Mouse (Mus musculus): ENCODE measurements around the gene Rbp1. TPM values are rescaled to one million over a fixed set of nuclear protein-coding genes. Genes with fewer than 3 reads are reported as not detected.

Rbp1 gene
- polyA plus RNA-seq (2015; fragmentation: Nextera tagmentation; extraction: Ambion mirVana): 135 and 145 TPM in 2 replicates

DNA sequence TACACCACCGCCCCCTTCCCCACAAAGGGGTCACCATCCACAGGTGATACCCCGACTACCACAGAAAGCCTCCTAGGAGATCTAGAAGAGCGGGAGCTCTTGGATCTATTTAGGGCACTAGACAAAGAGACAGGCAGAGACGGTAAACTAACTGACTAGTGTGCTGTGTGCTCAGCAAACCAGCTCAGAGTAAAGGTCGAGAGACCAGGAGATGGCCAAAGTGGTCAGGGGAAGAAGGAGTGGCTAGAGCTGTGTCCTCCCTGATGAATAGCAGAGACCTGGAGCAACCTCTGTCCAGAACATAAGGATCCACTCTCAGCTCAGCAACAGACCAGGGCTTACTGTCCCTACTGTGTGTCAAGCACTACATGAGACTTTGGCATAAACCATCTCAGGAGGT, at the start of gene Rbp1:
Gene Rbp1, plus strand, starts transcription at position 306 of the 400 bp plus-strand sequence.
- H3K27me3 ChIP-seq: no peaks in the 10 kb centered on the region
- 0 out of 2 replicates have a peak within 1 kb of the TSS, but pooled peaks have one; percentile 83 for H3K9ac ChIP-seq
- WGBS: 87% methylated on average over 5 of the region's 5 CpGs
- H3K4me3 ChIP-seq: 0 out of 2 replicates have a peak within 1 kb of the TSS, but pooled peaks have one; percentile 60
- ATAC-seq (ENCODE audit: low read depth): no peak
- no peaks in the 10 kb centered on the region for H3K9me3 ChIP-seq
- H3K27ac ChIP-seq (replicated peaks): no peak within 1 kb of the TSS
- H3K36me3 ChIP-seq: no peaks in the 10 kb centered on the region
- H3K4me2 ChIP-seq: peak within 1 kb of the TSS; percentile 78
- H3K4me1 ChIP-seq (replicated peaks): peaks cover 41% of the 10 kb centered on the region

DNA sequence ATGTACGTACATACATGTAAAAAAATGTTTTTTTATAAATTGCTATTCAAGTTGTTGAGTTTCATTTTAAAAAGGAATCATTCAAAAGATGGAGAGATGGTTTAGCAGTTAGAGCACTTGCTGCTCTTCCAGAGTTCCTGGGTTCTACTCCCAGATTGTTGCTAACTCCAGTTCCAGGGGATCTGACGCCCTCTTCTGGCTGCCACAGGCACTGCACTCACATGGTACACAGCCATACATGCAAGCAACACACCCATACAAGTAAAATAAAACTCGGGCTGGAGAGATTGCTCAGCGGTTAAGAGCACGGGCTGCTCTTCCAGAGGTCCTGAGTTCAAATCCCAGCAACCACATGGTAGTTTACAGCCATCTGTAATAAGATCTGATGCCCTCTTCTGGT, 49.4 kb upstream of the Rbp1 start:
- Histone ChIP-seq H3K4me2 (no peak overlapping the region), H3K4me1 (replicated peaks) (peaks cover 20% of the 10 kb centered on the region), H3K36me3 (no peaks in the 10 kb centered on the region), H3K9ac (no peak overlapping the region), H3K4me3 (no peak overlapping the region), H3K27ac (replicated peaks) (no peak overlapping the region), H3K27me3 (peaks cover 8% of the 10 kb centered on the region), H3K9me3 (no peaks in the 10 kb centered on the region)
- no peak for ATAC-seq (ENCODE audit: low read depth)
- WGBS: 91% methylated on average over 5 of the region's 5 CpGs

DNA sequence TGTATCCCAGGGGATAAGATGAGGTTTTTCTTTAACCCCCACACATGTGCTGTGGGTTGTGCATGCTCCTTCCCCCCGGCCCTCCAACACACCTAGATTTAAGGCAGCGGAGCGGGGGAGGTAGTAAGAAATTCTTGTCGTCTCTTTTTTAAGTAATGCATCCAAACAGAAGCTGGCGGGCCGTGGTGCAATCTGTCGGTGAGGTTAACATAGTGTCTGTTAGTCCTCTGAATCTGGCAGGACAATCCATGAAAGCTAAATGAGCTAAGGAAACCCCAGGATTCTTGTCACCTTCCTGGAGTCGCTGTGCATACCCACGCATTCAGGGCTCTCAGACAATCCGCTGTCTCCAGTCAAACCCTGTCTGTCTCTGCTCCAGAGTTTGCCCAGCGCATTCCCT, 47.9 kb upstream of the Rbp1 start:
- H3K4me1 ChIP-seq (replicated peaks): peaks cover 25% of the 10 kb centered on the region
- WGBS: 48% methylated on average over 11 of the region's 11 CpGs
- no peak for ATAC-seq (ENCODE audit: low read depth)

DNA sequence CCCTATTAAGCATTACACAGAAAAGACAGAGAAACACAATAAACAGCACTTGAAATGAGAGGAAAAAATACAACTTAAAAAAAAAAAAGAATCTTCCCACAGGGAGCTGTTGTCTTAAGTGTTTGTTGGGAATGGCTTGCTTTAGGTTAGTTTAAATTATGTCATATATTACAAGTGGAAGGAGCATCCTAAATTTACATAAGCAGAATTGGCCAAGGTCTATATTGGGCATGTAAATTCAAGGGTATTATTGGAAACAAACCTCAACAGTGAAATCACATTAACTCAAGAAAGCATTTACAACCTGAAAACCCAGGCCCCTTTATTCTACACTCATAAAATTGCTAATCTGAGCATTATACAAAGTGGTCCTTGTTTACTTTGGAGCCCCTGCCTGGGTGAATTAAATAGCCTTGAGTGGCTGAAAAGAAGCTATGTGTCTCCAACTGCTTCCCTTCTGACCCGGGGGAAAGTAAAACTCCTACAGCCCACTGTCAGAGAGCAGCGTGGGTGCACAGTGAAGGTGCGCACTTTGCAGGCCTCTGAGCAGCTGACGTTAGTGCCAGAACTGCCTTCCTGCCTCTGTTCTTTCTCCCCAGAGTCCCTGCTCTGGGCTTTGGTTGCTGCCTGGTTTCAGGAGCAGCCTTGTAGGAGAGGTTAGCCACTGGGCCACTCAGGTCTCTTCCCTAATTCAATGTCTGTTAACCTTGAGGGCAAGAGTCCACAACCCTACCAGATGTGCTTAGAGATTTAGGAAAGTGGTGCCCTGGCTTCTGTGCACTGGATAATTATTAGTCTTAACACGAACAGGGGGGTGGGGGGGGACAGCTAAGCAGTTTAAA, 47.2 kb upstream of the Rbp1 start:
- Histone ChIP-seq H3K36me3 (no peaks in the 10 kb centered on the region), H3K27me3 (peaks cover 8% of the 10 kb centered on the region), H3K9me3 (no peaks in the 10 kb centered on the region), H3K4me1 (replicated peaks) (peaks cover 25% of the 10 kb centered on the region), H3K27ac (replicated peaks) (no peak overlapping the region), H3K9ac (no peak overlapping the region), H3K4me2 (no peak overlapping the region), H3K4me3 (no peak overlapping the region)
- WGBS: 16% methylated on average over 5 of the region's 5 CpGs
- peak; percentile 40; the same call in 1 of the 2 replicates for ATAC-seq (ENCODE audit: low read depth)

More for the DNA sequence above, 47.9 kb upstream of the Rbp1 start:
- Histone ChIP-seq H3K4me3 (no peak overlapping the region), H3K9me3 (no peaks in the 10 kb centered on the region), H3K36me3 (no peaks in the 10 kb centered on the region), H3K27ac (replicated peaks) (no peak overlapping the region), H3K4me2 (no peak overlapping the region), H3K27me3 (peaks cover 8% of the 10 kb centered on the region), H3K9ac (no peak overlapping the region)

DNA sequence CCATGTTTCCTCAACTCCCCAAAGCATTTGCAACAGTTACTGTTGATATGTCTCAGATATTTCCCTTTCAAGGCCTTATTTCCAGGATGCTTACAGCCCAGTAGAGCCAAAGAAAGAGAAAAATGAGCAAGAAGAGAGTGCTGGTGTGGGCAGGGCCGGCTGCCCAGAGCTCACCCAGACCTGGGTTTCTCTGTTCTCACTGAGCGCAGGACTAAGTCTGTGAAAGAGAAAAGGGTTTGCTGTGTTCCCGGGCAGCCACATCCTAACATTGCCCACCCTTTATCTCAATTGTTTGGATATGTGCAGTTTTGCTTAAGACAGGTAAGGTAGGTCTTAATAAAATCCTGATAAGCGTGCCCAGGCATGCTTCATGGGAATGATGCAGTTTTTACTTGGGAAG, 43.0 kb upstream of the Rbp1 start:
- WGBS: 75% methylated on average over 4 of the region's 4 CpGs
- ATAC-seq (ENCODE audit: low read depth): no peak

DNA sequence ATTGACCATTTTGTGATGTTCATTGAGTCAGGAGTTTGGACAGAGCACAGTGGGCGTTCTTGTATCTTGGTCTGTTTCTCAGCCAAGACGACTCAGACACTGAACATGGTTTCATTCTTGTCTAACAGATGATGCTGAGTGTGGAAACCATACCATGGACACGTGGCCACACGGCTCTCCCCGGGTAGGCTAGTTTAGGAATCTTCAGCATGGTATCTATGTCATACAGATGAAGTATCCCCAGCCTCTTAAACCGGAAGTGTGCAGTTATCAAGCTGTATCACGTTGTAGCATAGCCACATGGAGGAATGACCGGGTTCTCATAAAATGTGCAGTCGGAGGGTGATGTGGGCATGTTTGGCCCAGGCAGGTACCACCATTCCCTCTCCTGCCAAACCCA, 42.2 kb upstream of the Rbp1 start:
- no peaks in the 10 kb centered on the region for H3K36me3 ChIP-seq
- H3K4me1 ChIP-seq (replicated peaks): peaks cover 14% of the 10 kb centered on the region
- no peaks in the 10 kb centered on the region for H3K9me3 ChIP-seq
- ATAC-seq (ENCODE audit: low read depth): no peak
- WGBS: 94% methylated on average over 9 of the region's 9 CpGs
- H3K27me3 ChIP-seq: peaks cover 8% of the 10 kb centered on the region
- H3K9ac ChIP-seq: no peak overlapping the region
- no peak overlapping the region for H3K4me2 ChIP-seq
- H3K27ac ChIP-seq (replicated peaks): no peak overlapping the region
- no peak overlapping the region for H3K4me3 ChIP-seq

More for the DNA sequence above, 43.0 kb upstream of the Rbp1 start:
- Histone ChIP-seq H3K27me3 (peaks cover 8% of the 10 kb centered on the region), H3K27ac (replicated peaks) (no peak overlapping the region), H3K4me3 (no peak overlapping the region), H3K36me3 (no peaks in the 10 kb centered on the region), H3K9ac (no peak overlapping the region), H3K9me3 (no peaks in the 10 kb centered on the region), H3K4me1 (replicated peaks) (peaks cover 21% of the 10 kb centered on the region), H3K4me2 (no peak overlapping the region)

DNA sequence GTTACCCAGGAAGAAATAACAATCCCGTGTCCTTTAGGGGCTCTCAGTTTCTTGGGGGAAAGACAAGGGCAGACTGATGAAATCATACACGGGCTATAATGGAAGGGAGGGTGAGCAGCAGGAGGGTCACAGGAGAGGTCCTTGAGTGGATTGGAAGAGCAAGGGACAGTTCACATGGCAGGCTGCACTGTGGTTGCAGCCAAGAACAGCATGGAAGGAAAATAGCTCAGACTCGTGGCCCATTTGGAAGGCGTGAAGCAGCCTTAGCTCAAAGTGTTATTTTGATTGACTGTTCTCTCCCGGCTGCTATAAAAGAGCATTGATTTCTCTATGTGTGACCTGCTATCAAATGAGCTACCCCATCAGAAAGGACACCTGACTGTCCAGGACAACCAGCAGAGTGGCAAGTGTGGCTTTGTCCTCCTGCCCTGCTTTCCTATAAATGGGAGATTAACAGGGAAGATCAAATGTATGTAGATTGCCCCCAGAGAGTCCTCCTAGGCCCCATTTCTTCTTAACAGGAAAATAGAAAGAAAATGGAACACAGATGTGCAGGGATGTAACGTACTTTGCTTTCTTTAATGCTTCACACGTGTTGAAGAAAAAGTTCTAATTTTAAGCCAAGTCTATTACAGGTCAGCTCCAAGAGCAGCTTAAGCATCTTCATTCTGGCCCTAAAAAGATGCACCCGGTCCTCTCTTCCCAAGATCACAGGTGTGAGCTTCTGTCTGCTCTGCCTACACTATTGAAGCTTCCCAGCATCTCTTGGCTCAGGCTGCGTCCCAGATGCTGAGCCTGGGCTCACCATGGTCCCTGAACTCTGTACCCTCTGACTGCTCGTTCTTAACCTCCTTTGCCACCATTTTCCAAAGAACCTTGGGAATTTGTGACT, 34.8 kb upstream of the Rbp1 start:
- no peaks in the 10 kb centered on the region for H3K27me3 ChIP-seq
- 70% methylated on average over 10 of the region's 10 CpGs for WGBS

DNA sequence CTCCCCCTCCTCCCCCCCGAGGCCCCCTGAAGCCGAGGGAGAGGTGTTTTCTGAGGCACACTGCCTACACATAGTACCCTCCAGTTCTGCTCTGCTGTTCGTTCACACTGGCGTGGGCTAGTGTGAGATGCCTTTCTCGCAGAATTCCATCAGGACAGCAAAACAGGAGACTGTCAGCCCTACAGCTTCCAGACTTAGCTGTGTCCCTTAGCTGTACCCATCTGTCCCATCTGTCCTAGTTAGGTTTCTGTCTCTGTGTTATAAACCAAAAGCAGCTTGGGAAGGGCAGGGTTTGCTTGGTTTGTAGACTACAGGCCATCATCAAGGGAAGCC, 34.2 kb upstream of the Rbp1 start:
- H3K4me1 ChIP-seq (replicated peaks): no peaks in the 10 kb centered on the region
- no peaks in the 10 kb centered on the region for H3K27me3 ChIP-seq
- WGBS: 80% methylated on average over 5 of the region's 5 CpGs
- no peak overlapping the region for H3K4me3 ChIP-seq
- H3K36me3 ChIP-seq: no peaks in the 10 kb centered on the region
- no peaks in the 10 kb centered on the region for H3K9me3 ChIP-seq
- H3K27ac ChIP-seq (replicated peaks): no peak overlapping the region
- no peak for ATAC-seq (ENCODE audit: low read depth)
- no peak overlapping the region for H3K9ac ChIP-seq
- H3K4me2 ChIP-seq: no peak overlapping the region

More for the DNA sequence above, 34.8 kb upstream of the Rbp1 start:
- Histone ChIP-seq H3K27ac (replicated peaks) (no peak overlapping the region), H3K4me1 (replicated peaks) (no peaks in the 10 kb centered on the region), H3K9me3 (no peaks in the 10 kb centered on the region), H3K36me3 (no peaks in the 10 kb centered on the region), H3K9ac (no peak overlapping the region), H3K4me2 (no peak overlapping the region), H3K4me3 (no peak overlapping the region)
- no peak for ATAC-seq (ENCODE audit: low read depth)

DNA sequence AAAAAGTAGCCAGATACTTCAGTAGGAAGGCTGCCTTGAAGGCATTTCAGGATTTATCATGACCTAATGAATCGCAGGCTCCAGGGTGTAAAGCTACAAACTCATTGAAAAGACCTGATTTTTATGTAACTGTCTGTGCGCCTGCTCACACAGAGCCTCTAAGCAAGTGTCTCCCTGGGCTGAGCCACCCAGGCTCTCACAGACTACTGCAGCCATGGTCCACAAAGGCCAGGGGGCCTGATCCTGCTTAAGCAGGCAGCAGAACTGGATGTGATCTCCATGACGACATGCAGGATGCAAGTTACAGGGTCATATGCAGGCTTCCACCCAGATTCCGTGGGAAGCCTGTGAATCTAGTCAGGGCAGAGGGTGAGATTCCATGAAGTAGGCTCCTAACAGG, 29.3 kb upstream of the Rbp1 start:
- Histone ChIP-seq H3K36me3 (no peaks in the 10 kb centered on the region), H3K4me2 (no peak overlapping the region), H3K9ac (no peak overlapping the region), H3K27me3 (no peaks in the 10 kb centered on the region), H3K4me1 (replicated peaks) (no peaks in the 10 kb centered on the region), H3K9me3 (no peaks in the 10 kb centered on the region), H3K4me3 (no peak overlapping the region), H3K27ac (replicated peaks) (no peak overlapping the region)
- no peak for ATAC-seq (ENCODE audit: low read depth)
- 75% methylated on average over 4 of the region's 4 CpGs for WGBS

DNA sequence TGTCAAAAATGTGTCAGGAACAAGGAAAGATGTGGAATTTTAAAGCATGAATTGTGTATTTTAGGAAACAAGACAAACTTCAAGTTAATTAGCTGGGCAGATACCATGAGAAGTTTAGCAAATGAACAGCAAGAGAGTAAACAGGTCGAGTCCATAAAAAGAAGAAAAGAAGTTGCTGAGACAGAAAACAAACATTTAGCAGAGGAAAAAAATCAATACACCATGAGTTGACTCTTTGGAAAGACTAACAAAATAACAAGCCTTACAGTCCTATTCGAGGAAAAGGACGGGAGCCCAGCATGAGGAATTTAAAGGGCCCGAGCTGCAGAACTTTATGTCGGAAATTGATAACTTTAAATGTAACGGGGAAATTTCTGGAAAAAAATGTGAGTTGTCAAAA, 25.6 kb upstream of the Rbp1 start:
- Histone ChIP-seq H3K27ac (replicated peaks) (no peak overlapping the region), H3K9me3 (no peaks in the 10 kb centered on the region), H3K36me3 (no peaks in the 10 kb centered on the region), H3K4me1 (replicated peaks) (no peaks in the 10 kb centered on the region), H3K4me3 (no peak overlapping the region), H3K4me2 (no peak overlapping the region), H3K9ac (no peak overlapping the region), H3K27me3 (no peaks in the 10 kb centered on the region)
- no peak for ATAC-seq (ENCODE audit: low read depth)
- WGBS: 82% methylated on average over 6 of the region's 6 CpGs

DNA sequence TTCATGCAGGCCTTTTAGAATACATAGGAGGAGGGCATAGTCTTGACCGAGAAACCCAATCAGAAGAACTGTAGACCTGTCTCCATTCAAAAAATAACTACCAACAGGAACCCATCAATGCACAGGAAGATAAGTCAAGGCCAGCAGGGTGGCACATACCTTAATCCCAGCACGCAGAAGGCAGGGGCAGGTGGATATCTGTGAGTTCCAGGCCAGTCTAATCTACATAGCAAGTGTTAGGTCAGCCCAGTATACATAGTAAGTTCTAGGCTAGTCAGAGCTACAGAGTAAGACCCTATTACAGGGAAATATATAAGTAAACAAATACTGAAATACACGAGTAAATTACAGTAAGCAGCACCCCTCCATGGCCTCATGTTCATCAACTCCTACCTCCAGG, 24.9 kb upstream of the Rbp1 start:
- no peak overlapping the region for H3K4me3 ChIP-seq
- WGBS: 76% methylated on average over 3 of the region's 3 CpGs
- H3K9me3 ChIP-seq: no peaks in the 10 kb centered on the region
- ATAC-seq (ENCODE audit: low read depth): no peak
- H3K27ac ChIP-seq (replicated peaks): no peak overlapping the region
- H3K27me3 ChIP-seq: no peaks in the 10 kb centered on the region
- H3K36me3 ChIP-seq: no peaks in the 10 kb centered on the region
- no peak overlapping the region for H3K4me2 ChIP-seq
- no peaks in the 10 kb centered on the region for H3K4me1 ChIP-seq (replicated peaks)
- H3K9ac ChIP-seq: no peak overlapping the region

DNA sequence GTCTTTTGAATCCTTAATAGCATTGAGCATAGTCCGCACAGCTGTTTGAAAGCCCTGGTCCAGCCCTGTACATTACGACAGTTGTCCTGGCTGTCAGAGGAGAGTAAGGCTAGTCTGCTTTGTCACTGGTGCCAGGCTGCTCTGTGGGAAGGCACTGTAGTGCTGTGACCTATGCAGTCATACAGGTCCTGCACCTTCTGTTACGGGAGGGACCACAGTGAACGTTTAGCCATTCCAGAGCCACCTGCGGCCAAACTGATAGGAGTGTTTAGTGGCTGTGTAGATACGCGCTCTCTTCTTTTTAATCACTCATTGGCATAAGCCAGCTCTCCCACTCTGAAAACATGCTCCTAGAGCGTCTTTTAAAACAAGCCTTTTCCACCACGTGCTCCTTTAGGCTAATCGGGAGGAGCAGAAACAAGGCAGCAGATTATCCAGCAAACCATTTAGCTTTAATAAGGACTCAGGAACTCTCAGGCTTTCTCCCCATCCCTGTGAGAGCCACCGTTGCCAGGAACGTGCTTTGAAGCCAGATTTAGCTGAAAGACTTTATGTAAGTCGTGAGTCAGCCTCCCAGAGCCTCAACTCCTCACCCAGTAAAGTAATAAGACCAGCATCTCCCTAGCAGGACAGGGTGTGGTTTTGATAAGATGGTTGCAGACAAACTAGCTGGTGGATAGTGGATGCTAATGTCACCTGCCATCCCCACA, 22.4 kb upstream of the Rbp1 start:
- H3K9me3 ChIP-seq: no peaks in the 10 kb centered on the region
- ATAC-seq (ENCODE audit: low read depth): no peak
- H3K4me3 ChIP-seq: no peak overlapping the region
- no peaks in the 10 kb centered on the region for H3K36me3 ChIP-seq
- no peak overlapping the region for H3K4me2 ChIP-seq
- no peak overlapping the region for H3K9ac ChIP-seq
- no peaks in the 10 kb centered on the region for H3K27me3 ChIP-seq
- 81% methylated on average over 13 of the region's 13 CpGs for WGBS
- no peak overlapping the region for H3K27ac ChIP-seq (replicated peaks)
- H3K4me1 ChIP-seq (replicated peaks): no peaks in the 10 kb centered on the region

Measured in neural tube, embryonic 13.5 days (tissue).